Mouse (Mus musculus) heart, embryonic 11.5 days (tissue): Measurements from ENCODE around the gene Atraid. TPM values are rescaled to one million over a fixed set of nuclear protein-coding genes. Genes with fewer than 3 reads are reported as not detected.

Experiments used
- ATAC-seq: fragments of 200-750 bp; cut with Nextera tagmentation; replicated peaks from 2 replicates; pipeline ENCODE4 v1.8.0; 2017; ENCODE audit warnings: moderate library complexity; ENCODE audit not compliant: insufficient number of reproducible peaks, low FRiP score, low TSS enrichment
- H3K27ac ChIP-seq: fragments of 300-500 bp; sonication (generic); 2 replicates; pipeline ENCODE4 v1.5.1; 2014; ENCODE audit warnings: mild to moderate bottlenecking, low read depth, low read length
- H3K27me3 ChIP-seq: fragments of 300-500 bp; sonication (generic); 2 replicates; pipeline ENCODE4 v1.6.1; 2014; ENCODE audit warnings: mild to moderate bottlenecking, low read length, mixed read lengths; ENCODE audit not compliant: control insufficient read depth, insufficient read depth
- H3K36me3 ChIP-seq: fragments of 300-500 bp; sonication (generic); 2 replicates; pipeline ENCODE4 v1.6.1; 2014; ENCODE audit warnings: mild to moderate bottlenecking, low read length, moderate library complexity, mixed read lengths; ENCODE audit not compliant: control insufficient read depth, insufficient read depth
- H3K4me1 ChIP-seq: fragments of 300-500 bp; sonication (generic); 2 replicates; pipeline ENCODE4 v1.6.1; 2014; ENCODE audit warnings: low read length; ENCODE audit not compliant: control insufficient read depth, insufficient read depth
- H3K4me2 ChIP-seq: fragments of 300-500 bp; sonication (generic); 2 replicates; pipeline ENCODE4 v1.6.1; 2014; ENCODE audit warnings: mild to moderate bottlenecking, moderate library complexity
- H3K4me3 ChIP-seq: fragments of 300-500 bp; sonication (generic); 2 replicates; pipeline ENCODE4 v1.5.1; 2014; ENCODE audit warnings: low read depth, low read length
- H3K9ac ChIP-seq: fragments of 300-500 bp; sonication (generic); 2 replicates; pipeline ENCODE4 v1.6.1; 2014; ENCODE audit warnings: mild to moderate bottlenecking, low read depth, low read length, moderate library complexity
- H3K9me3 ChIP-seq: fragments of 300-500 bp; sonication (generic); replicated peaks from 2 replicates; pipeline ENCODE4 v1.6.1; 2016; ENCODE audit warnings: low read length; ENCODE audit not compliant: control insufficient read depth
- WGBS: fragments of 180-500 bp; shearing (Covaris S2); extraction: QIAGEN DNeasy Blood & Tissue Kit; methylation state at CpG from one replicate; pipeline ENCODE4 v1.1.7; 2014; ENCODE audit not compliant: insufficient replicate concordance; 5-methylcytosine and 5-hydroxymethylcytosine counted together
- polyA plus RNA-seq: library from polyadenylated mRNA; unstranded; fragments of >200 nt; fragmentation: Nextera tagmentation; extraction: Ambion mirVana; gene quantifications from 2 replicates; pipeline ENCODE4 v1.2.1, GENCODE M21; 2014

Gene Atraid
- polyA plus RNA-seq, result 96.8 and 101 TPM in 2 replicates

- Histone ChIP-seq H3K4me3 (peak within 1 kb of the TSS; percentile 76), H3K36me3 (no peaks in the 10 kb centered on the region), H3K4me1 (no peaks in the 10 kb centered on the region), H3K9ac (peak within 1 kb of the TSS; percentile 89), H3K27ac (peak within 1 kb of the TSS; percentile 98), H3K27me3 (no peaks in the 10 kb centered on the region), H3K4me2 (peak within 1 kb of the TSS; percentile 73), H3K9me3 (no peaks in the 10 kb centered on the region)
- peak; percentile 98 for ATAC-seq
- under 1% methylated on average over 72 of the region's 73 CpGs for WGBS
Measured at GRCm38 (mm10) chr5:31047848-31048762, at the start of gene Atraid. Atraid (plus strand) TSS chr5:31048312.

- no peak overlapping the region for H3K4me2 ChIP-seq
- no peak for ATAC-seq
- no peak overlapping the region for H3K9ac ChIP-seq
- no peaks in the 10 kb centered on the region for H3K36me3 ChIP-seq
- no peak overlapping the region for H3K4me3 ChIP-seq
- WGBS, result 76% methylated on average over 5 of the region's 5 CpGs
- H3K27ac ChIP-seq, result no peak overlapping the region
- peaks cover 8% of the 10 kb centered on the region for H3K4me1 ChIP-seq
- H3K9me3 ChIP-seq, result no peaks in the 10 kb centered on the region
- H3K27me3 ChIP-seq, result no peaks in the 10 kb centered on the region
Measured at GRCm38 (mm10) chr5:30999324-30999723, 48.8 kb upstream of the Atraid start.

GRCm38 (mm10) chr5:31000122-31000521 is 48.0 kb upstream of the Atraid start:
- Histone ChIP-seq H3K9ac (no peak overlapping the region), H3K27ac (no peak overlapping the region), H3K4me1 (peaks cover 8% of the 10 kb centered on the region), H3K4me3 (no peak overlapping the region), H3K9me3 (no peaks in the 10 kb centered on the region), H3K36me3 (no peaks in the 10 kb centered on the region), H3K27me3 (peaks cover 2% of the 10 kb centered on the region; the same call in 1 of the 2 replicates), H3K4me2 (no peak overlapping the region)
- ATAC-seq, result no peak
- 59% methylated on average over 7 of the region's 7 CpGs for WGBS

DNA sequence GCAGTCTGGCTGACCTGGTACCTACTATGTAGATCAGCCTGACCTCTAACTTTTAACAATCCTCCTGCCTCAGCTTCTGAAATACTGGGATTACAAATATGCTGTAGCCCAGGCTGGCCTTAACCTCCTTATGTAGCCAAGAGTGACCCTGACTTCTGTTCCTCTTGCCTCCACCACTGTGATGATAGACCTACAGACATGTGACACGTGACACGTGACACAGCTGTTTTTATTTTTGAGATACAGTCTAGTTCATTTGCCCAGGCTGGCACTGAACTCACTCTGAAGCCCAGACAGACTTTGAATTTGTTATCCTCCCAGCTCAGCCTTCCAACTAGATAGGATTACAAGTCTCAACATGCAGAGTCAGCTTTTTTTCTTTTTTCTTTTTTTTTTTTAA is 47.1 kb upstream of the Atraid start:
- no peaks in the 10 kb centered on the region for H3K9me3 ChIP-seq
- ATAC-seq, result no peak
- no peaks in the 10 kb centered on the region for H3K36me3 ChIP-seq
- H3K27me3 ChIP-seq, result peaks cover 2% of the 10 kb centered on the region; the same call in 1 of the 2 replicates
- peaks cover 2% of the 10 kb centered on the region; the same call in 1 of the 2 replicates for H3K4me1 ChIP-seq
- no peak overlapping the region for H3K4me3 ChIP-seq
- H3K27ac ChIP-seq, result no peak overlapping the region
- H3K4me2 ChIP-seq, result no peak overlapping the region
- 80% methylated on average over 2 of the region's 2 CpGs for WGBS
- H3K9ac ChIP-seq, result no peak overlapping the region

- H3K4me3 ChIP-seq, result no peak overlapping the region
- H3K9ac ChIP-seq, result no peak overlapping the region
- WGBS, result 77% methylated on average over 4 of the region's 4 CpGs
- no peaks in the 10 kb centered on the region for H3K36me3 ChIP-seq
- no peak overlapping the region for H3K27ac ChIP-seq
- peaks cover 2% of the 10 kb centered on the region; the same call in 1 of the 2 replicates for H3K4me1 ChIP-seq
- no peak for ATAC-seq
- H3K27me3 ChIP-seq, result peaks cover 2% of the 10 kb centered on the region; the same call in 1 of the 2 replicates
- H3K4me2 ChIP-seq, result no peak overlapping the region
- H3K9me3 ChIP-seq, result no peaks in the 10 kb centered on the region
Measured at GRCm38 (mm10) chr5:31001560-31001959, 46.6 kb upstream of the Atraid start.

DNA sequence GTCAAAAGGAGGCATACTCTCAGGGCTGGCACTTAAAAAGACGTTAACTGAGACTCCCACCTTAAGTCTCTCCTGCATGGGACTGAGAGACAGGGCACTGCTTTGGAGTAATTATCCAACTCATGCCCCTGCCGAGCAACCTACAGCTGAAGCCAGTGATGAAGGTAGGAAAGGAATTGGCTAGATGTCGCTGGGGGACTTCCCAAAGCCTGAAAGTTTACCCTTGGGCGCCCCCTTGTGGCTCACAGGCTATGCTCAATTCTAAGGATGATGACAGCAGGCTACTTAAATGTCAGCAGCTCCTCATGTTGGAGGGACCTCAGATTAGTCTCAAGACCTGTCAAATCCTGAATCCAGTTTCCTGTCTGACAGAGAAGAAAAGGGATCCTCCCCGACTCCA is 43.9 kb upstream of the Atraid start:
- Histone ChIP-seq H3K4me2 (no peak overlapping the region), H3K27ac (no peak overlapping the region), H3K9me3 (no peaks in the 10 kb centered on the region), H3K4me3 (no peak overlapping the region), H3K4me1 (peaks cover 2% of the 10 kb centered on the region; the same call in 1 of the 2 replicates), H3K36me3 (no peaks in the 10 kb centered on the region), H3K27me3 (peaks cover 2% of the 10 kb centered on the region; the same call in 1 of the 2 replicates), H3K9ac (no peak overlapping the region)
- ATAC-seq, result no peak
- WGBS, result 3% methylated on average over 5 of the region's 5 CpGs

DNA sequence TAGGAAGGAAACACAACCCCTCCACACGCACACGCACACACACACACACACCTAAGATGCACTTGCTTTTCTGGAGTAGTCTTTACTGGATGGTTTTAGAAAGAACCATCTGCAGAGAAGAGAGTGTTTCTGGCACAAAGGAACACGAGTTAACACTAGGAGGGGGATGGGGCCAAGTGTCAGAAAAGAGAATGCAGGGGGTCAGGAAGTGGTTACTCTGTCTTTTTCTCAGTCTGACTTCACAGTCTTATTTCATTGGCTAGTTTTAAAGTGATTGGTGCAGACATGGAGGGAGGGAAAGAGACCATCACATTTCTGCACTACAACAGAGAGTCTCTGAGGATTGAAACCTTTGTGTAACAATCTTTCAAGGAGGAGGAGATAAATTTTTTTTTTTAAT is 35.4 kb upstream of the Atraid start:
- 65% methylated on average over 3 of the region's 3 CpGs for WGBS

GRCm38 (mm10) chr5:31015913-31016312 is 32.2 kb upstream of the Atraid start:
- Histone ChIP-seq H3K9me3 (no peaks in the 10 kb centered on the region), H3K36me3 (no peaks in the 10 kb centered on the region), H3K4me2 (peak overlapping the region; percentile 20; the same call in 1 of the 2 replicates), H3K4me1 (peaks cover 3% of the 10 kb centered on the region; the same call in 1 of the 2 replicates), H3K9ac (no peak overlapping the region), H3K4me3 (no peak overlapping the region), H3K27me3 (no peaks in the 10 kb centered on the region), H3K27ac (peak overlapping the region; percentile 69)
- no peak for ATAC-seq
- 19% methylated on average over 2 of the region's 2 CpGs for WGBS

More for the DNA sequence above, 35.4 kb upstream of the Atraid start:
- Histone ChIP-seq H3K27me3 (no peaks in the 10 kb centered on the region), H3K4me3 (no peak overlapping the region), H3K9ac (no peak overlapping the region), H3K9me3 (no peaks in the 10 kb centered on the region), H3K4me1 (peaks cover 3% of the 10 kb centered on the region; the same call in 1 of the 2 replicates), H3K36me3 (no peaks in the 10 kb centered on the region), H3K4me2 (no peak overlapping the region), H3K27ac (no peak overlapping the region)
- no peak for ATAC-seq
